Mouse (Mus musculus) forebrain, embryonic 14.5 days (tissue): Measurements from ENCODE around the gene Rrn3. TPM values are rescaled to one million over a fixed set of nuclear protein-coding genes. Genes with fewer than 3 reads are reported as not detected.

ENCODE experiments used
- ATAC-seq: fragments of 200-750 bp; cut with Nextera tagmentation; 2 replicates; pipeline ENCODE4 v1.8.0; 2017; ENCODE audit warnings: mild to moderate bottlenecking, moderate library complexity
- DNase-seq: peaks from one replicate; pipeline ENCODE4 v3.0.0-alpha.2; 2015; ENCODE audit warnings: low spot score
- H3K27ac ChIP-seq: fragments of 300-500 bp; sonication (generic); 2 replicates; pipeline ENCODE4 v1.5.1; 2014; ENCODE audit warnings: low read depth, mild to moderate bottlenecking, control low read depth, low read length, moderate library complexity
- H3K27me3 ChIP-seq: fragments of 300-500 bp; sonication (generic); replicated peaks from 2 replicates; pipeline ENCODE4 v1.6.1; 2014; ENCODE audit warnings: low read length, control low read depth, mixed read lengths; ENCODE audit not compliant: control insufficient read depth, insufficient read depth
- H3K36me3 ChIP-seq: fragments of 300-500 bp; sonication (generic); 2 replicates; pipeline ENCODE4 v1.6.1; 2014; ENCODE audit warnings: low read length, control low read depth; ENCODE audit not compliant: control insufficient read depth, insufficient read depth
- H3K4me1 ChIP-seq: fragments of 300-500 bp; sonication (generic); 2 replicates; pipeline ENCODE4 v1.6.1; 2014; ENCODE audit warnings: antibody characterized with exemption, low read length, control low read depth; ENCODE audit not compliant: control insufficient read depth, insufficient read depth
- H3K4me2 ChIP-seq: fragments of 300-500 bp; sonication (generic); 2 replicates; pipeline ENCODE4 v1.6.1; 2014; ENCODE audit warnings: mild to moderate bottlenecking, control low read depth, low read length
- H3K4me3 ChIP-seq: fragments of 300-500 bp; sonication (generic); 2 replicates; pipeline ENCODE4 v1.5.1; 2014; ENCODE audit warnings: low read depth, low read length, control low read depth
- H3K9ac ChIP-seq: fragments of 300-500 bp; sonication (generic); 2 replicates; pipeline ENCODE4 v1.6.1; 2014; ENCODE audit warnings: mild to moderate bottlenecking, low read length, control low read depth, moderate library complexity
- H3K9me3 ChIP-seq: fragments of 300-500 bp; sonication (generic); replicated peaks from 2 replicates; pipeline ENCODE4 v1.6.1; 2016; ENCODE audit warnings: low read length, control low read depth, mixed read lengths; ENCODE audit not compliant: control insufficient read depth
- WGBS: fragments of 180-500 bp; shearing (Covaris S2); extraction: QIAGEN DNeasy Blood & Tissue Kit; methylation state at CpG from one replicate; pipeline ENCODE4 v1.1.7; 2014; 5-methylcytosine and 5-hydroxymethylcytosine counted together
- microRNA-seq: library from miRNA; unstranded; fragments of <30 nt; microRNA quantifications from one replicate; pipeline ENCODE4, GENCODE M21; 2016
- polyA plus RNA-seq: library from polyadenylated mRNA; unstranded; fragments of >200 nt; fragmentation: Nextera tagmentation; extraction: Ambion mirVana; gene quantifications from 2 replicates; pipeline ENCODE4 v1.2.1, GENCODE M21; 2014

Gene Rrn3
- polyA plus RNA-seq, 1 experiment from 2014 or later, result 70.7 TPM

DNA sequence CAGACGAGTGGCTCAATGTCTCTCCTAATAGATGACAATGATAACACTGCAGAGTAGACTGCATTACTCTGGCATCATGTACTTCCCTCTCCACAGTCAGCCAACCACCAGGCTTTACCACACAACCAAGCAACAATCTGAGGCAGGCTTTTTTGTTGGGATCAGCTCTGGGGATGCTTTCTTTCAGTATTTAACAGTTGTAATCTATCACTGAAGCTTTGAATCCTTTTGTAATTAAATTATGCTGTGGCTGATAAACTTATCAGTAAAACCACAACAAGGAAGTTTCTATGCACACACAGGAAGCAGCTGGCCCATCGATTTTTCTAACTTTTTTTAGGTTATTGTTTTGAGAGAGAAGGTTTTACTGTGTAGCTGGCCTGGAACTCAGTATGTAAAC lies 67.8 kb downstream of the Rrn3 start:
- no peak overlapping the region for H3K9ac ChIP-seq

DNA sequence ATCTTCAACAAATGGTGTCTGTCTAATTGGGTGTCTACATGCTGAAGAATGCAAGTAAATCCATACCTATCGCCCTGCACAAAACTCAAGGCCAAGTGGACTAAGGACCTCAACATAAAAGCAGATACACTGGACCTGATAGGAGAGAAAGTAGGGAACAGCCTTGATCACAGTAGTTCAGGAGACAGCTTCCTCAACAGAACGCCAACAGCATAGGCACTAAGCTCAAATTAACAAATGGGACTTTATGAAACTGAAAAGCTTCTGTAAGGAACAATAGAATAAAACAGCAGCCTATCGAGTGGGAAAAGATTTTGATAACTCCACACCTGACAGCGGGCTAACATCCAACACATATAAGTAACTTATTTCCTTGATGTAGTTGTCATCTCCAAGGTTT lies 70.9 kb downstream of the Rrn3 start:
- Histone ChIP-seq H3K9ac (no peak overlapping the region), H3K9me3 (no peaks in the 10 kb centered on the region), H3K4me2 (no peak overlapping the region), H3K36me3 (peaks cover 23% of the 10 kb centered on the region), H3K27me3 (no peaks in the 10 kb centered on the region), H3K27ac (no peak overlapping the region), H3K4me3 (no peak overlapping the region), H3K4me1 (no peaks in the 10 kb centered on the region)
- WGBS, result 95% methylated on average over 4 of the region's 4 CpGs
- no peak for ATAC-seq
- DNase-seq, result no peak

More for the DNA sequence above, 67.8 kb downstream of the Rrn3 start:
- 79% methylated on average over 2 of the region's 2 CpGs for WGBS
- H3K27me3 ChIP-seq, result no peaks in the 10 kb centered on the region
- H3K9me3 ChIP-seq, result no peaks in the 10 kb centered on the region
- no peak overlapping the region for H3K4me2 ChIP-seq
- peaks cover 30% of the 10 kb centered on the region for H3K36me3 ChIP-seq
- no peak for ATAC-seq
- no peak for DNase-seq
- H3K4me1 ChIP-seq, result no peaks in the 10 kb centered on the region
- H3K27ac ChIP-seq, result no peak overlapping the region
- no peak overlapping the region for H3K4me3 ChIP-seq

DNA sequence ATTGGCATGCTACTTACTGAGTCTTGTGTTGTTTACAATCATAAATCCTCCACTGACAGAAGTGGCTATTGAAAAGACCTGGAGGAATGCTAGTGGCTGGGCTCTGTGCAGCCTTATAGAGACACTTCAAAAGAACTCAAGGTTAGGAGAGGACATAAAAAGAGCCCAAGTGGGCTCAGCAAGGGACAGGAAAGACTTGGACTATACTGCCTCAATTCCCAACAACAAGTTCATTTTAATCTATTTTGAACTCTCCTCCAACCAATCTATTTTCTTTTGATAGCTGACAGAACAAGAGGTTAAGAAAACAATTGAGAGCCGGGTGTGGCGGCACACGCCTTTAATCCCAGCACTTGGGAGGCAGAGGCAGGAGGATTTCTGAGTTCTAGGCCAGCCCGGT lies 73.4 kb downstream of the Rrn3 start:
- no peak overlapping the region for H3K27ac ChIP-seq
- no peaks in the 10 kb centered on the region for H3K4me1 ChIP-seq
- H3K27me3 ChIP-seq, result no peaks in the 10 kb centered on the region
- H3K9ac ChIP-seq, result no peak overlapping the region
- no peak overlapping the region for H3K4me2 ChIP-seq
- H3K9me3 ChIP-seq, result no peaks in the 10 kb centered on the region
- H3K36me3 ChIP-seq, result peaks cover 24% of the 10 kb centered on the region; the same call in 1 of the 2 replicates
- H3K4me3 ChIP-seq, result no peak overlapping the region
- WGBS, result 92% methylated on average over 4 of the region's 4 CpGs
- DNase-seq (no peak), ATAC-seq (no peak)

Small RNAs within 50 kb of the gene (microRNA-seq; reads per million reads assigned to microRNA genes)
- gene Gm27734, result not detected

Other genes starting within 250 kb of the Rrn3 start
- gene Parn, start 112.5 kb upstream of the Rrn3 start, polyA plus RNA-seq, result 33.0 and 34.4 TPM in 2 replicates
- gene Bfar, start 108.8 kb upstream of the Rrn3 start, polyA plus RNA-seq, result 43.2 and 47.5 TPM in 2 replicates
- 8.5 and 8.8 TPM in 2 replicates for gene 3110001I22Rik, start 108.8 kb upstream of the Rrn3 start, polyA plus RNA-seq
- gene Pla2g10, start 49.7 kb upstream of the Rrn3 start, polyA plus RNA-seq, result 0.16 TPM in 1 of 2 replicates, not detected in the other
- gene Ntan1, start 38.1 kb downstream of the Rrn3 start, polyA plus RNA-seq, result 218 and 239 TPM in 2 replicates
- gene Pdxdc1, start 122.4 kb downstream of the Rrn3 start, polyA plus RNA-seq, result 62.2 and 66.4 TPM in 2 replicates
- 11.8 and 12.1 TPM in 2 replicates for gene Mpv17l, start 122.5 kb downstream of the Rrn3 start, polyA plus RNA-seq
- gene 2900011O08Rik, start 205.9 kb downstream of the Rrn3 start, polyA plus RNA-seq, result 142 and 156 TPM in 2 replicates
- gene Ifitm7, start 206.2 kb downstream of the Rrn3 start, polyA plus RNA-seq, result 0.37 and 0.42 TPM in 2 replicates